Mouse (Mus musculus) intestine, postnatal 0 days (tissue): ENCODE data around the gene C2cd6. TPM values are rescaled to one million over a fixed set of nuclear protein-coding genes. Genes with fewer than 3 reads are reported as not detected.

Experiments
- ATAC-seq: fragments of 200-750 bp; cut with Nextera tagmentation; 2 replicates; pipeline ENCODE4 v1.8.0; 2017; ENCODE audit warnings: mild to moderate bottlenecking, moderate TSS enrichment, moderate library complexity
- H3K27ac ChIP-seq: fragments of 300-500 bp; sonication (generic); 2 replicates; pipeline ENCODE4 v1.5.1; 2014; ENCODE audit warnings: mild to moderate bottlenecking, low read depth, low read length, moderate library complexity
- H3K27me3 ChIP-seq: fragments of 300-500 bp; sonication (generic); replicated peaks from 2 replicates; pipeline ENCODE4 v1.6.1; 2014; ENCODE audit warnings: low read length, mixed read lengths; ENCODE audit not compliant: control insufficient read depth, insufficient read depth
- H3K36me3 ChIP-seq: fragments of 300-500 bp; sonication (generic); 2 replicates; pipeline ENCODE4 v1.6.1; 2014; ENCODE audit warnings: mild to moderate bottlenecking, moderate library complexity; ENCODE audit not compliant: control insufficient read depth, insufficient read depth
- H3K4me1 ChIP-seq: fragments of 300-500 bp; sonication (generic); replicated peaks from 2 replicates; pipeline ENCODE4 v1.6.1; 2014; ENCODE audit warnings: antibody characterized with exemption, low read length, mixed read lengths; ENCODE audit not compliant: control insufficient read depth, insufficient read depth
- H3K4me2 ChIP-seq: fragments of 300-500 bp; sonication (generic); replicated peaks from 2 replicates; pipeline ENCODE4 v1.6.1; 2014; ENCODE audit warnings: low read depth, mild to moderate bottlenecking, moderate library complexity
- H3K4me3 ChIP-seq: fragments of 300-500 bp; sonication (generic); 2 replicates; pipeline ENCODE4 v1.5.1; 2014; ENCODE audit warnings: low read depth, low read length
- H3K9ac ChIP-seq: fragments of 300-500 bp; sonication (generic); 2 replicates; pipeline ENCODE4 v1.6.1; 2014; ENCODE audit warnings: mild to moderate bottlenecking, low read depth, low read length
- H3K9me3 ChIP-seq: fragments of 300-500 bp; sonication (generic); 2 replicates; pipeline ENCODE4 v1.6.1; 2016; ENCODE audit warnings: mixed run types; ENCODE audit not compliant: control insufficient read depth
- CTCF ChIP-seq: sonication (generic); IDR thresholded peaks from 2 replicates; pipeline ENCODE4 v1.5.1; 2016; ENCODE audit warnings: low read depth, mild to moderate bottlenecking, control low read depth, antibody characterized with exemption, moderate library complexity
- whole genome bisulfite sequencing: fragments of 180-500 bp; shearing (Covaris S2); extraction: QIAGEN DNeasy Blood & Tissue Kit; methylation state at CpG from one replicate; pipeline ENCODE4 v1.1.7; 2014; 5-methylcytosine and 5-hydroxymethylcytosine counted together
- polyA plus RNA-seq: library from polyadenylated mRNA; unstranded; fragments of >200 nt; fragmentation: Nextera tagmentation; extraction: Ambion mirVana; gene quantifications from 2 replicates; pipeline ENCODE4 v1.2.1, GENCODE M21; 2015

C2cd6 gene
- polyA plus RNA-seq, 1 experiment from 2014 or later, result not detected

- 60% methylated on average over 2 of the region's 2 CpGs for WGBS
- Histone ChIP-seq H3K4me2 (no peak overlapping the region), H3K4me3 (no peak overlapping the region), H3K27ac (no peak overlapping the region), H3K9me3 (no peaks in the 10 kb centered on the region), H3K36me3 (no peaks in the 10 kb centered on the region), H3K9ac (no peak overlapping the region), H3K27me3 (no peaks in the 10 kb centered on the region), H3K4me1 (no peaks in the 10 kb centered on the region)
- TF ChIP-seq CTCF, result no peak
- no peak for ATAC-seq
These were observed 43.4 kb downstream of the C2cd6 start for GRCm38 (mm10) chr1:59051306-59051705.

- 80% methylated on average over 5 of the region's 5 CpGs for WGBS
- H3K27ac ChIP-seq, result no peak overlapping the region
- 0 out of 2 replicates have a peak, but pooled peaks cover 4% of the 10 kb centered on the region for H3K9me3 ChIP-seq
- no peak for TF ChIP-seq CTCF
- no peaks in the 10 kb centered on the region for H3K4me1 ChIP-seq
- no peaks in the 10 kb centered on the region for H3K27me3 ChIP-seq
- ATAC-seq, result no peak
- no peak overlapping the region for H3K4me3 ChIP-seq
- H3K36me3 ChIP-seq, result no peaks in the 10 kb centered on the region
- H3K9ac ChIP-seq, result no peak overlapping the region
- no peak overlapping the region for H3K4me2 ChIP-seq
These were observed 57.0 kb downstream of the C2cd6 start for GRCm38 (mm10) chr1:59037723-59038122.

- H3K4me1 ChIP-seq, result no peaks in the 10 kb centered on the region
- H3K36me3 ChIP-seq, result no peaks in the 10 kb centered on the region
- H3K9ac ChIP-seq, result no peak overlapping the region
- 53% methylated on average over 3 of the region's 3 CpGs for WGBS
- no peaks in the 10 kb centered on the region for H3K9me3 ChIP-seq
- H3K4me2 ChIP-seq, result no peak overlapping the region
- no peaks in the 10 kb centered on the region for H3K27me3 ChIP-seq
- H3K4me3 ChIP-seq, result no peak overlapping the region
- no peak for ATAC-seq
- H3K27ac ChIP-seq, result no peak overlapping the region
- TF ChIP-seq CTCF, result no peak
These were observed 73.1 kb downstream of the C2cd6 start for GRCm38 (mm10) chr1:59021556-59021955.

GRCm38 (mm10) chr1:59009250-59009649, 85.5 kb downstream of the C2cd6 start:
- WGBS, result 33% methylated on average over 4 of the region's 4 CpGs
- peak; percentile 55 for TF ChIP-seq CTCF
- no peaks in the 10 kb centered on the region for H3K36me3 ChIP-seq
- H3K27me3 ChIP-seq, result no peaks in the 10 kb centered on the region
- H3K27ac ChIP-seq, result no peak overlapping the region
- H3K4me2 ChIP-seq, result no peak overlapping the region
- ATAC-seq, result no peak
- H3K9ac ChIP-seq, result no peak overlapping the region
- no peaks in the 10 kb centered on the region for H3K4me1 ChIP-seq
- no peaks in the 10 kb centered on the region for H3K9me3 ChIP-seq
- no peak overlapping the region for H3K4me3 ChIP-seq

Other genes with a start within 250 kb of the C2cd6 start
- gene Trak2, start 121.5 kb downstream of the C2cd6 start, polyA plus RNA-seq, result 5.4 and 5.8 TPM in 2 replicates
- 13.1 and 13.9 TPM in 2 replicates for gene Stradb, start 121.4 kb downstream of the C2cd6 start, polyA plus RNA-seq
- 10.7 and 12.5 TPM in 2 replicates for gene Tmem237, start 25.5 kb upstream of the C2cd6 start, polyA plus RNA-seq
- gene Mpp4, start 68.5 kb upstream of the C2cd6 start, polyA plus RNA-seq, result 0.21 and 0.29 TPM in 2 replicates
- 2.6 and 3.2 TPM in 2 replicates for gene Als2, start 142.3 kb upstream of the C2cd6 start, polyA plus RNA-seq
- gene Cdk15, start 162.0 kb upstream of the C2cd6 start, polyA plus RNA-seq, result not detected in 2 replicates